Mouse (Mus musculus) kidney, adult 2 months (tissue): ENCODE data around the gene Tbl1xr1. TPM values are rescaled to one million over a fixed set of nuclear protein-coding genes. Genes with fewer than 3 reads are reported as not detected.

ENCODE experiments used
- DNase-seq: peaks from one replicate; pipeline ENCODE4 v3.0.0; 2021
- H3K27ac ChIP-seq: fragments of 200-500 bp; 2 replicates; pipeline ENCODE4 v1.5.1; 2012; ENCODE audit warnings: low read depth, low read length, control low read depth, inconsistent platforms; ENCODE audit not compliant: insufficient read depth
- H3K27me3 ChIP-seq: fragments of 200-500 bp; replicated peaks from 2 replicates; pipeline ENCODE4 v1.6.1; 2012; ENCODE audit warnings: mild to moderate bottlenecking, moderate library complexity, low read length, inconsistent platforms; ENCODE audit not compliant: control insufficient read depth, insufficient read depth
- H3K36me3 ChIP-seq: fragments of 200-500 bp; 2 replicates; pipeline ENCODE4 v1.6.1; 2012; ENCODE audit warnings: mild to moderate bottlenecking, moderate library complexity, low read length, inconsistent platforms; ENCODE audit not compliant: control insufficient read depth, insufficient read depth
- H3K4me1 ChIP-seq: fragments of 200-500 bp; 2 replicates; pipeline ENCODE4 v1.6.1; 2011; ENCODE audit warnings: low read length; ENCODE audit not compliant: control insufficient read depth, insufficient read depth
- H3K4me3 ChIP-seq: fragments of 200-500 bp; 2 replicates; pipeline ENCODE4 v1.5.1; 2011; ENCODE audit warnings: mild to moderate bottlenecking, low read depth, low read length, control low read depth; ENCODE audit not compliant: insufficient read depth
- CTCF ChIP-seq: fragments of 200-500 bp; conservative IDR thresholded peaks from 2 replicates; pipeline ENCODE4 v1.5.1; 2011; ENCODE audit warnings: low read depth, mild to moderate bottlenecking, control low read depth, low read length, moderate library complexity, mixed read lengths; ENCODE audit not compliant: insufficient read depth, insufficient read length
- POLR2A ChIP-seq: fragments of 200-500 bp; IDR thresholded peaks from one replicate; pipeline ENCODE4 v1.6.1; 2011; ENCODE audit warnings: low read depth, low read length, control low read depth
- WGBS: fragments of 180-500 bp; shearing (Covaris S2); methylation state at CpG from one replicate; pipeline ENCODE4 v1.1.7; 2018; 5-methylcytosine and 5-hydroxymethylcytosine counted together
- polyA plus RNA-seq: library from polyadenylated mRNA; depleted of rRNA; stranded (reverse); fragments of >200 nt; gene quantifications from 2 replicates; pipeline ENCODE4 v1.2.3, GENCODE M21; 2012; rRNA removed

The Tbl1xr1 gene
- 22.3 and 26.7 TPM in 2 replicates for polyA plus RNA-seq

GRCm38 (mm10) chr3:22076561-22076935 is at the start of gene Tbl1xr1:
Gene Tbl1xr1, plus strand, starts transcription at chr3:22076652.
- H3K4me3 ChIP-seq, result peak within 1 kb of the TSS; percentile 67
- WGBS, result under 1% methylated on average over 36 of the region's 46 CpGs
- DNase-seq, result peak; percentile 97

GRCm38 (mm10) chr3:22038004-22038403 is 38.4 kb upstream of the Tbl1xr1 start:
- no peak for DNase-seq
- no peaks in the 10 kb centered on the region for H3K4me1 ChIP-seq
- no peaks in the 10 kb centered on the region for H3K36me3 ChIP-seq
- H3K4me3 ChIP-seq, result no peak overlapping the region
- WGBS, result 88% methylated on average over 4 of the region's 4 CpGs
- H3K27ac ChIP-seq, result no peak overlapping the region
- no peaks in the 10 kb centered on the region for H3K27me3 ChIP-seq
- TF ChIP-seq CTCF, result no peak
- TF ChIP-seq POLR2A, result no peak

More at GRCm38 (mm10) chr3:22076561-22076935, at the start of gene Tbl1xr1:
- no peaks in the 10 kb centered on the region for H3K36me3 ChIP-seq
- TF ChIP-seq POLR2A (no peak), CTCF (no peak)
- H3K4me1 ChIP-seq, result peaks cover 22% of the 10 kb centered on the region
- H3K27me3 ChIP-seq, result no peaks in the 10 kb centered on the region
- H3K27ac ChIP-seq, result peak within 1 kb of the TSS; percentile 96

- Histone ChIP-seq H3K4me3 (no peak overlapping the region), H3K27me3 (no peaks in the 10 kb centered on the region), H3K4me1 (no peaks in the 10 kb centered on the region), H3K27ac (no peak overlapping the region), H3K36me3 (no peaks in the 10 kb centered on the region)
- no peak for TF ChIP-seq CTCF
- no peak for TF ChIP-seq POLR2A
- 95% methylated on average over 8 of the region's 8 CpGs for WGBS
- no peak for DNase-seq
These were observed 37.2 kb upstream of the Tbl1xr1 start for GRCm38 (mm10) chr3:22039036-22039795.

DNA sequence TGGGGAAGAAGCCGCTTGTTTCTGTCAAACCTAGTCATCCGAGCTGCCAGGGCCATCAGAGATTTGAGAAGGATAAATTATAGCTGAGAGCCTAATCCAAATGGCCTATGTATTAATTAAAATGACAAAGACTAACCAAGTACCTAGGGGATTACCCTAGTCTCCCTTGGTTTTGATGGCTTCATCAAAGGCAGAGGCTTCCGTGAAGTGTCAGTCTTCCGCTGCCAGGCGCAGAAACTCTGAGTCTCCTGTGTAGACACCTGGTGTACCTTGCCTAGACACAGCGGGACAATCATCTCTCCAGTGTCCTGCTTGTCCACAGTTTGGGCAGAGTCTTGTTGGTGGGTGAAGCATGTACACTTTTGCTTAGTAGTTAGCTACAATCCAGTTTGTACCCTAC is 35.8 kb upstream of the Tbl1xr1 start:
- Histone ChIP-seq H3K4me3 (no peak overlapping the region), H3K4me1 (no peaks in the 10 kb centered on the region), H3K27me3 (no peaks in the 10 kb centered on the region), H3K27ac (no peak overlapping the region), H3K36me3 (no peaks in the 10 kb centered on the region)
- no peak for TF ChIP-seq POLR2A
- TF ChIP-seq CTCF, result no peak
- 92% methylated on average over 6 of the region's 6 CpGs for WGBS
- no peak for DNase-seq

DNA sequence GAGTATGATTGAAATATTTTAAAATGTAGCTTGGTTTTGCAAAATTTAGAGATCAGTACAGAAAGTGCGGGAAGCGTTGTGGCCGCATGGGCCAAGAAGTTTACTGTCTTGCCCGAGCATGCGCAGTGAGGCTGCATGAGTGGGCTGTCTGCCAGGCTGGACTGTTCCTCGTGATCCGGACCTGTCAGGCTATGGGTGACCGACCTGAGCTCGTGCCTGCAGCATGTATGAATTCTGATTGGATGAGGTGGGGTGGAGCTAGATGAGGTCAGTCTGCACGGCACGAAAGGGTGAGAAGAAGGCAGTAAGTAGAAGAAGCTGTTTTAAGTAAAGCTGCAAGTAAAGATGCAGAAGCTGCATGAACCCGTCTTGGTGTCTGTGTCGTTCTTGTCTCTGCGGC is 29.2 kb upstream of the Tbl1xr1 start:
- DNase-seq, result peak; percentile 82
- H3K36me3 ChIP-seq, result no peaks in the 10 kb centered on the region
- no peak overlapping the region for H3K4me3 ChIP-seq
- WGBS, result 68% methylated on average over 14 of the region's 14 CpGs
- TF ChIP-seq POLR2A, result no peak
- TF ChIP-seq CTCF, result no peak
- H3K27ac ChIP-seq, result no peak overlapping the region
- no peaks in the 10 kb centered on the region for H3K27me3 ChIP-seq
- H3K4me1 ChIP-seq, result no peaks in the 10 kb centered on the region

DNA sequence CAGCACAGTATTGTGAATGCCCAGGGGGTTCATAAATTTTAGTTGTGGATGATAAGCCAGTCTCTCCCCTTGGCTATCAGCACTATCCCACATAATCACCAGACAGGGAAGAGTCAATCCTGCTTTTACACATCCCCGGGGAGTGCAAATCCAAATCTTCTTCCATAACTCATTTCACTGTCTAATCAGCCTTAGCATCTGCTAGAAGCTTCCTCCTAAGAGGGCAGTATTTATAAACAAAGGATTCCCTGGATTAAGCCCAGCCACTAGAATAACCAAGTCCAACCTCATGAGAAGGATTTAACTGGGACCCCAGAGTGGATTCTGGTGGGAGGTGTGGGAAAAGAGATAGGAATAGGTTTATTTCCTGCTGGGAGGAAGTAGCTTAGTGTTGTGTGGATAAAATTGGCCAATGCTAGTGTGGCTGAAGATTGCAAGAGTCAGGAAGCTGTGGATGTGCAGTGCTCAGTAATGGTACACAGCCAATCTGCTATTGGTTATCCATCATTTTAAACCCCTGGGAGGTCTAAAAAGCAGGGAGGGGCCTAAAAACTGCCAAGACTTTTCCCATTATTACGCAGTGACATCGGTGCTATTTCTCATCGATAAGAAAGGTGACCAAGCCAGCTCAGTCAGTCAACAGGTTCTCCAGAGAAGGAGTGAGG is 19.7 kb upstream of the Tbl1xr1 start:
- no peak overlapping the region for H3K4me3 ChIP-seq
- no peaks in the 10 kb centered on the region for H3K27me3 ChIP-seq
- no peak overlapping the region for H3K27ac ChIP-seq
- no peak for DNase-seq
- H3K36me3 ChIP-seq, result no peaks in the 10 kb centered on the region
- no peaks in the 10 kb centered on the region for H3K4me1 ChIP-seq
- WGBS, result 78% methylated on average over 4 of the region's 4 CpGs
- TF ChIP-seq POLR2A (no peak), CTCF (no peak)

DNA sequence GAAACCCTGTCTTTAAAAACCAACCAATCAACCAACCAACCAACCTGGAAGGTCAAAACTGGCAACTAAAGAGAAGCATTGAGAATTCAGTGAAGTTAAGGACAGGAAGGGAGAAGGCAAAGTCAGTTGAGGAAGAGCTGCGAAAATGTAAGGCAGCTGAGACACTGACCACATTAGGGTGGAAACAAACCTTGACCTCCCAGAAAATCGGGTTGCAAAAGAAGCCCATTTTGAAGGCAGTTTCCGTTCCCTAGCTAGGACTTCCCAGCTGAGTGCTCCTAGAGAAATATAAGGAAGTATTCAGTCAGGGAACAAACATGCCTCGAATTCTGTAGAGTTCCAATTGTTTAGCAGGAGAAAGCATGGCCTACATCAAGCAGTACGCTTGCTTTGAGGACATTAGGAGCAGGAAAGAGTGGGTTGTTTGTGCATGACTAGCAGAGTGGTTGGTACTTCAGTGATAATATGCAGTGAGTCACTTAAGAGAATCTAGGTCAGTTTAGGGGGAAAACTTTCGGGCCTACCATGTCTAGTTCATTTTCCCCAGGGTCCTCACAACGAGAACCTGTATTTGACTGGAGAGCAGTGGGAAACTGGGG is 18.1 kb upstream of the Tbl1xr1 start:
- WGBS, result 84% methylated on average over 7 of the region's 7 CpGs
- Histone ChIP-seq H3K27me3 (no peaks in the 10 kb centered on the region), H3K36me3 (no peaks in the 10 kb centered on the region), H3K27ac (no peak overlapping the region), H3K4me3 (no peak overlapping the region), H3K4me1 (no peaks in the 10 kb centered on the region)
- DNase-seq, result no peak
- TF ChIP-seq CTCF (no peak), POLR2A (no peak)
